Mouse (Mus musculus): ENCODE measurements at regions not wholly inside any gene's neighbourhood (a gene's known extent, or its start where the extent isn't known, plus 50 kb on each side); places are given as distances from the start of the nearest gene placed in this dataset.

DNA sequence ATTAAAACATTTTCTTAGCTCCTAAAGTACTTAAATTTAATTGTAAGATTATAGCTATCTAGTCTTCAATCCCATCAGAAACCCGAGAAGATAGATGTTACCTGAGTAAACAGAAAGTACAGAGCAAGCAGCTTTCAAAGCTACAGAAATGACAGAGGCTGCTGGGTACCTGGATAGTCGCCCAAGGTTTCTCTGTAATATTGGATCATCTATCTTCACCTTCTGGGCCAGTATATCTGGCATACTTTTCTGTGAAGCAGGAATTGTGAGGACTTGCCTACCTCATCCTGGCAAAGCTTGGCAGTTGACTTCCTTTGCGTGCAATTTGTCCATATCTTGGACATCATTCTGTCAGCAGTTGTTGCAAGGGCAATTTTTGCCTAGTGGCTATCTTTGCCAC lies 356.4 kb downstream of the Cd109 start:
- TF ChIP-seq POLR2A (IDR thresholded peaks at IDR 0.05; ENCODE audit: low read depth, low read length) = no peak
- TF ChIP-seq CTCF (IDR thresholded peaks at IDR 0.05; ENCODE audit: borderline replicate concordance, insufficient read depth, low read length) = no peak

Measured in embryonic fibroblast, embryonic 13.5 days (primary cell).